Mouse (Mus musculus) erythroid progenitor cell, adult 5-6 weeks (primary cell): ENCODE results near the gene Hist1h4k. TPM values are rescaled to one million over a fixed set of nuclear protein-coding genes. Genes with fewer than 3 reads are reported as not detected.
"Not testable (repeated sequence)": the region's sequence is repeated elsewhere in the genome, so short reads cannot be mapped to it uniquely, and the experiment has no call there.

Experiments used
- ATAC-seq: replicated peaks from 2 replicates; pipeline ENCODE4 v1.8.0; 2016; ENCODE audit warnings: moderate number of reproducible peaks, mild to moderate bottlenecking, moderate TSS enrichment, inconsistent platforms; ENCODE audit not compliant: poor library complexity, low FRiP score, severe bottlenecking
- total RNA-seq, 2 experiments: library from RNA; stranded (forward) in 1 of 2; stranded (reverse) in 1 of 2; fragments of 150-400 nt in 1 of 2; fragments of 186-747, 209-891 nt in 1 of 2; gene quantifications; 2 replicates each; pipeline versions ENCODE4 v1.2.3 to v1.2.4; 2015 to 2017; ENCODE audit warnings: low replicate concordance in 2 of 2

Gene Hist1h4k
- total RNA-seq, 2 experiments from 2014 or later, result 381 to 3,827 TPM

DNA sequence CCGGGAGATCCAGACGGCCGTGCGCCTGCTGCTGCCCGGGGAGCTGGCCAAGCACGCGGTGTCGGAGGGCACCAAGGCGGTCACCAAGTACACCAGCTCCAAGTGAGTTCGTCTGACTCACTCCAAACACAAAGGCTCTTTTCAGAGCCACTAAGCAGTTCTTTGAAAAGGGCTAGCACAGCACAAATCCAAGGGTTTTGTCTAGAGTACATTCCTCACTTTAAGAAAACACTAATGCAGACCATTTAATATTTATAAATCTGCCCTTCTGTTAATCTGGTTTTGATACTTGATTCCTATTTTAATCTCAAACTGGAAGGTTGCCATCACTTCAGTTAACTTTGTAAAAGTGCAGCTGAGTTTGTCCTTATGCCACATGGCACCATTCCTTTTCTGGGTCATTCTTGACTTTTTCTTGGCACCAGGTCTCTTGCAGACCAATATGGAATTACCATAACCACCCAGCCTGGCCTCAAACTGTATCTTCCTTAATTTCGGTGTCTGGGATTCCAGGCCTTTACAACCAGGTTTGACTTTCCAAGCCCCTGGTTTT, 27.9 kb downstream of the Hist1h4k start:
- ATAC-seq, result peak; percentile 21; the same call in 1 of the 2 replicates

- peak; percentile 77 for ATAC-seq
These were observed 28.4 kb downstream of the Hist1h4k start, which contains the start of gene Hist1h2bm for GRCm38 (mm10) chr13:21721757-21722372. Hist1h2bm (plus strand) TSS chr13:21722044.

- not testable (repeated sequence) for ATAC-seq
These were observed 29.1 kb downstream of the Hist1h4k start for GRCm38 (mm10) chr13:21721107-21721756.

DNA sequence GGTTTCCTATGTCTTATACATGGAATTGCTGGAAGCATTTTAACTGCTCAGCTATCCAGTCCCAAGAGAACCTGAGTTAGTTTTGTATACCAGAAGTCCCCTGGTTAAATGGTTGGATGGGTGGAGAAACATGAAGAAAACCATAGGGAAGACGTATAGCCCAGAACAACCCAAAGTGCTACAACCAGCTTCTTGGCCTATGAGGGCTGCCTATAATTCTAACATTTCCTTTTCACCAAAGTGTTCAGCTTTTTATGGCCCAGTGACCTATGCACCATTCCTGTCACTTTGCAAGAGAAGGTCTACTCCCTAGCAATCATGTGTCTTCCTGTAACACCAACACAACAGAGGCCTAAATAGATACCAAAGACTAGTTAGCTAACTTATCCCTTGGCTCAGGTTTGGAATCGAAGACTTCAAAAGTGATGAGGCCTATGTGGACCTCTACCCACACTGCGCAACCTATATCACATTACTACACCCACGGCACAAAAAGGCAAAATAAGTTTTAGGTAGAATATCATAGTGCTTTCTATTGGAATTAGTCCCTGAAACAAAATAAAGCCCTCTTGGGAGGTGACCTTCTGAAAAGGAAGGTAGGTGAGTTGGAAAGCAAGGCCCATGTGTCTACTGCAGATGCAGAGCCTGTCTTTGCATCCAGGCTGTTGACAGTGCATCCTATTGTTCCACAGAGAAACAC, 31.8 kb downstream of the Hist1h4k start:
- ATAC-seq, result peak; percentile 4

DNA sequence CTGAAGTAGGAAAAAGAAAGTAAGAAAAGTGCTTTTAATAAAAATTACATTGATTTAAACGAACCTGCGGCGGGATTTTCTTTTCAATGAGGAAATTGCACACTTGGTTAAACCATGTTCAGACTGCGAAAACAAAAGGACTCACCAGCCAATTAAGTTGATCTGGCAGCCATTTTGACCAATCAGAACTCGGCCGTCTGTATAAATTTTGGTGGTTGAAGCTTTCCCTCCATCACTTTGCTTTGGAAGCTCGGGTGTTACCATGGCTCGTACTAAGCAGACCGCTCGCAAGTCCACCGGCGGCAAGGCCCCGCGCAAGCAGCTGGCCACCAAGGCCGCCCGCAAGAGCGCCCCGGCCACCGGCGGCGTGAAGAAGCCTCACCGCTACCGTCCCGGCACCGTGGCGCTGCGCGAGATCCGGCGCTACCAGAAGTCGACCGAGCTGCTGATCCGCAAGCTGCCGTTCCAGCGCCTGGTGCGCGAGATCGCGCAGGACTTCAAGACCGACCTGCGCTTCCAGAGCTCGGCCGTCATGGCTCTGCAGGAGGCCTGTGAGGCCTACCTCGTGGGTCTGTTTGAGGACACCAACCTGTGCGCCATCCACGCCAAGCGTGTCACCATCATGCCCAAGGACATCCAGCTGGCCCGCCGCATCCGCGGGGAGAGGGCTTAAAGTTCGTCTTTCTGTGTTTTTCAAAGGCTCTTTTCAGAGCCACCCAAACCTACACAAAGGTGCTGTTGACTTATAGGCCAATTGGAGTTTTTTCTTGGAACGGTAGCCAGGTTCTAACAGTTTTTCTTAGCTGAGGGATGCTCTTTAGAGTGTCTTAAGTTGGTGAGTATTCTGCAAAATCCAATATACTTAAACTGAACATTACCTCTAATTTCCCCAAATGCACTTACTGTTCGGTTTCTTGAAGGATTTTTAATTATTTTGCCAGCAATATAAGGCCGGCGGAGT, 32.6 kb downstream of the Hist1h4k start, which contains the start of gene Hist1h3h:
Hist1h3h (plus strand) TSS at position 263 of the 961 bp plus-strand sequence.
- ATAC-seq, result peak; percentile 40

DNA sequence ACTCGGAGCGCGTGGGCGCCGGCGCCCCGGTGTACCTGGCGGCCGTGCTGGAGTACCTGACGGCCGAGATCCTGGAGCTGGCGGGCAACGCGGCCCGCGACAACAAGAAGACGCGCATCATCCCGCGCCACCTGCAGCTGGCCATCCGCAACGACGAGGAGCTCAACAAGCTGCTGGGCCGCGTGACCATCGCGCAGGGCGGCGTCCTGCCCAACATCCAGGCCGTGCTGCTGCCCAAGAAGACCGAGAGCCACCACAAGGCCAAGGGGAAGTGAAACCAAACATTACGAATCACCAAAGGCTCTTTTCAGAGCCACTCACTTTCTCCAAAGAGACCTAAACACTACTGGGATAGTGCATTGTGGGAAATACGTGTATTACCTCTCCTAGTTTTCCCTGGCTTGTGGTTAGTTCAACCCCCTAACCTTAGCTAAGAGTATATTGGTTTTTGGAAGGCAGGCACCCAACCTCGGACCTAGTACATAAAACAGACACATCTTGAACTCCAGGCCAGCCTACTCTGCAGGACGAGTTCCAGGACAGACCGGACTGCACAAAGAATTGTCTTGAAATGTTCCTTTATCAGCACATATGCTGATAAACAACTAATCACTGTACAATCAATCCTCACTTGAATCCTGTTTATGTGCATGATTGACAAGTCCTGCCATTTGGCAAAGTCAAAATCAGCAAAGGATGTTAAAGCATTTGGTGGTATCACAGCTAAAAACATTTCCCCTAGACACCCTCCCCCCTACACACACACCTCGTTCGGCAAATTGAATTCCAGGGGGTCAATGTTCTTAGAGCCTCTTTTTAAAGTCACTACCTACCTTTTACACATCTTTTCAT, 33.5 kb downstream of the Hist1h4k start:
- ATAC-seq, result peak; percentile 13

- ATAC-seq, result peak; percentile 70
These were observed 34.3 kb downstream of the Hist1h4k start, which contains the start of the genes Hist1h2bl and Hist1h2ai for GRCm38 (mm10) chr13:21715864-21716539. Hist1h2bl (minus strand) TSS chr13:21716143. Hist1h2ai (plus strand) TSS chr13:21716422.

DNA sequence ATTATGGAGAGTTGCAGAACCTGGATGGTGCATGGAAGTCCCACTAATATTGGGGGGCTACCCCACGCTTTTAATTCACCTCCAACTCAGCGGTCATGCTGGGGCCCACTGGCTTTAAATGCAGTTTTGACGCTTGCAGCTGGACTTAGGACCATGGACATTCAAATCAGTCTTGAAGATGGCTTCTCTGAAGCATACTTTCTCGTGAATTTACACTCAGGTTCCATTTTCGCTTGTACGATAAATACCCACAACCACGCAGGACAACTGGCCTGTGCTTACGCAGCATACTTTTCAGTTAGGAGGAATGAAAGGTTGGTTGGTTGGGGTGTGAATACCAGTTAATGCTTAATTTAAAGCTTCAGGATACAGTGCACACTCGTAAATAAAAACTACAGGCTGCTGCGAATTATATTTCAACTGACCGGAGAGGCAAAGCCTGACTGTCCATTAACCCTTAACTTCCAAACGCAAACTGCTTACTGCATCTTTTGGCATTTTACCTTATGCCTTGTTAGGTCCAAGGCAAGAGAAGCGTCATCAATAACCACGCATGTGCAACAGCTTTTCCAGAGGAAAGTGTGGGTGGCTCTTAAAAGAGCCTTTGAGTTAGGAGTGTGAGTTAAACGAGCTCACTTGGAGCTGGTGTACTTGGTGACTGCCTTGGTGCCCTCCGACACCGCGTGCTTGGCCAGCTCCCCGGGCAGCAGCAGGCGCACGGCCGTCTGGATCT, 35.0 kb downstream of the Hist1h4k start:
- peak; percentile 12; the same call in 1 of the 2 replicates for ATAC-seq

GRCm38 (mm10) chr13:21714725-21715124, 35.6 kb downstream of the Hist1h4k start:
- peak; percentile 28 for ATAC-seq

GRCm38 (mm10) chr13:21711698-21712097, 38.6 kb downstream of the Hist1h4k start:
- no peak for ATAC-seq

DNA sequence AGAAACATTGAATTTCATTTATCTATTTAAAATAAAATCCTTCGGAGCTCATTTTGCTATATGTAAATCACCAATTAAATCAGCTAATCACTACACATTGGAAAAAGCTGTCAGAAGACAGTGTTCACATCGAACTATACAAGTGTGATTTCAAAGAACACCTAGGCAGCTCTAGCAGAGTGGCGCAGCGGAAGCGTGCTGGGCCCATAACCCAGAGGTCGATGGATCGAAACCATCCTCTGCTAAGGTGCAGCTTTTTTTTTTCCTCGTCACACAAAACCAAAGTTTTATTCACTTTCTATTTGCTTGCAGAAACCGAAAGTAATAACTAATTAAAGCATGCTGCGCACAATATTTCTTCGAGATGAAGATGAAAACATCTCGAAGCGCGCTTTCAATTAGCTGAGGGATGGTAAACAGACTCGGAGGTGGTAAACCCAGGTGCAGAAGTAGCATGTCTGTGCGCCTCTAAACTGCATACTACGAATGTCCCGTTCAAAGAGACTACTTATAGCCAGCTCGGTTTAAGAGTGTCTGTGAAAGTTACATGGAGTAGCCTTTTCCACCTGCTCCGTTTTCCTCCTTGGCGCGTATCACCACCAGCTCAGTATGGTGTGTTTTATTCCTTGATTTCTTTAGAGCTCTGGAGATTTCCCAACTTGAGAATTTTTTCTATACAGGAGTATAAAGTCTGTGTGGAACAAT, 39.3 kb downstream of the Hist1h4k start:
- 0 out of 2 replicates have a peak, but pooled peaks have one; percentile 36 for ATAC-seq

DNA sequence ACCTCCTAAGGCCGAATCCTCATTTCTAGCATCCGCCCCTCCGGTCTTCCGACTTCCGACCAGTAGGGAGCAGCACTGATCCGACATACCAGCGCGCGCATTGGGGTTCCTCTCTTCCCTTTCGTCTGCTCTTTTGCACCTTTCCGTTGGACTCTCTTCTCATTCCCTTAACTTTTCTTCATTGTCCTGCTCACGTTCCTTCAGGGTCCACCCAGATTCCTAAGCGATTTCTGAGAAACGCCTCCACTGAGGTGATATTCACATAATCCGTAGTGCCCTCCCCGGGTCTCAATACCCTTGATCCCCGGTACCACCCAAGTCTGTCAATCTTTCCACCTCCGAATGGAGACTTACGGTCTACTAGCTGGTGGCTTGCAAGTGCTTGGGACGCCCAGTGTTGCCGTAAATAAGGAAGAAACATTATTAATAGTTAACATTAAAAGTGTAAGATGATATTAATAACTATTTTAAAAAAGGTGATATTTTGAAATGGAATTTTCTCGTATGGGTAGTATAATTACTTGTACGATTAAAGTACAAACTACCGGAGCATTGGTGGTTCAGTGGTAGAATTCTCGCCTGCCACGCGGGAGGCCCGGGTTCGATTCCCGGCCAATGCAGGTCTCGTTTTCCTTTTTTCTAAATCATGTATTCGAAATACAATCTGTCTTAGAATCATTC, 40.1 kb downstream of the Hist1h4k start:
- peak; percentile 89 for ATAC-seq

DNA sequence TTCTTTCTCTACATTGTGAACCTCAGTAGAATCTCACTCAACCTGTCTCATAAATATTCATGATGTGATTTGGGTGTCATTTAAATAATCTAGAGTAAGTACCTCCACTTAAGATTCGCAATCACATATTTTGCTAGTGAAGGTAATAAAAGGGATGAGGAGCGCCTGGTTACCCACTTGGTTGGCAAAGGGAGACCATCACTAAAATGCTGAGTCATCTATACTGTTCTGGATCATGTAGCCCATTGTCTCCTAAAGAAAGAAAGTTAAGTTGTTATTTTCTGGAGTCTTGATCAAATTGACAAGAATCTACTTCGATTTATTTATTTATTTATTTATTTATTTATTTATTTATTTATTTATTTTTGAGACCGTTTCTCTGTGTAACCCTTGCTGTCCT, 43.6 kb downstream of the Hist1h4k start:
- ATAC-seq, result no peak
